Mouse (Mus musculus) brain, embryonic 14.5 days (tissue): ENCODE data around the gene Acvrl1.

Experiments
- CTCF ChIP-seq: fragments of 200-500 bp; IDR thresholded peaks from 2 replicates; pipeline ENCODE4 v1.5.1; 2012; ENCODE audit warnings: inconsistent platforms, mild to moderate bottlenecking, moderate library complexity, borderline replicate concordance; ENCODE audit not compliant: insufficient read depth, insufficient read length; ENCODE audit errors: extremely low read depth
- POLR2A ChIP-seq: fragments of 200-500 bp; IDR thresholded peaks from 2 replicates; pipeline ENCODE4 v1.6.1; 2012; ENCODE audit warnings: mild to moderate bottlenecking, inconsistent platforms, borderline replicate concordance; ENCODE audit not compliant: poor library complexity, insufficient read depth, insufficient read length, severe bottlenecking; ENCODE audit errors: extremely low read depth

DNA sequence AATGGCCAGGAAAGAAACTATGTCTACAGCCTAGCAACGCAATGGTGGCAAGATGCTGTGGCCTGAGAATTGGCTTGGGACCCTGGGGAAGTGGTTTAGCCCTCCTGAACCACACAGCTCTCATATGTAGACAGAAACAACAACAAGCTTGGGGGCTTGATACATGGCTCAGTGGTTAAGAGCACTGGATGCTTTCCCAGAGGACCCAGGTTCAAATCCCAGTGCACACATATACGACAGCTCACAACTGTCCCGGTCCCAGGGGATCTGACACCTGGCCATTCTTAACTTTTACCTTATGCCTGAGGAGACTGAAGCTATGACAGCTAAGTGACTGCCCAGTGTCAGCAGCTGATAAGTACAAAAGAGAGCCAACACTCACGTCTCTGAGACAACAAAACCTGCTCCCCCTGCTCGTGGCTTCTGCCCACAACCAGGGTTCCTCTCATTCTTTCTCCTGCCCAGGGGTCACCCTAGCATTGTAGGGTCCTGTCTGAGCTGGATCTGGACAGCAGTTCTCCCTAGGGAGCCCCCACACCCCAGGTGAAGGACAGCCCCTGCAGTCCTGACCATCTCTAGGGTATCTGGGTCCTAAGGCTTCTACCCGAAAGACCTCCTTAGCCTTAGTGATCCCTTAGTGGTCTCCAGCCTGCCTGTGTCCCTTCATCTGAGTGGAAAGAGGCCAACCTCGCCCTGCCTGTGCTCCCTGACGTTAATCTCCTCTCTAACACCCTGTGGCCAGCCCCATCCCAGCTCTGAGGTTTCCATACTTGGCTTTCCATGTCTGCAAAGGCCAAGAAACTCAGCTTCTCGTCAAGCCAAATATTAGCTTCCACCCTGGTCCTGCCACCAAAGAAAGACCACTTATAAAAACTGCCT lies 6.7 kb upstream of the Acvrl1 start:
- TF ChIP-seq POLR2A, result no peak
- TF ChIP-seq CTCF, result no peak
